Comparison of ENCODE assay signal across 20 mouse cellular contexts in genomic region chr15:95289047-95289446, GRCm38 (mm10).
DNase-seq lines count a peak whose midpoint lies in the region; ATAC-seq and TF ChIP-seq lines count a peak whose summit lies in the region.
"Had no signal": no experiment of that assay in that cellular context is flagged by ENCODE, and none has a peak within 500 bp of the region (broad histone marks: within the 10 kb centered on the region; RNA-seq: fewer than 3 reads in every experiment).

No protein-coding gene starts in this region.

- no peak overlapping the region for H3K9ac ChIP-seq in kidney, embryonic 15.5 days
- H3K9ac ChIP-seq: embryonic facial prominence, embryonic 15.5 days; forebrain, postnatal 0 days; heart, embryonic 12.5 days had no signal

- H3K9me3 ChIP-seq in kidney, embryonic 15.5 days (replicated peaks): no peaks in the 10 kb centered on the region
- H3K9me3 ChIP-seq: embryonic facial prominence, embryonic 15.5 days; heart, embryonic 12.5 days had no signal

- ATAC-seq in kidney, embryonic 15.5 days (replicated peaks; ENCODE audit: low FRiP score): 0 out of 2 replicates have a peak, but pooled peaks have one; percentile 16
- ATAC-seq: forebrain, postnatal 0 days; intestine, embryonic 16.5 days had no signal

- no peak for TF ChIP-seq POLR2A in cerebellum, adult 2 months (IDR thresholded peaks at IDR 0.05; ENCODE audit: borderline replicate concordance, insufficient read depth, low read length)

- peaks cover 4% of the 10 kb centered on the region for H3K4me1 ChIP-seq in cerebellum, adult 2 months (ENCODE audit: control insufficient read depth, insufficient read depth, low read length)
- H3K4me1 ChIP-seq in kidney, embryonic 15.5 days: peaks cover 20% of the 10 kb centered on the region
- H3K4me1 ChIP-seq: embryonic facial prominence, embryonic 15.5 days; heart, embryonic 12.5 days had no signal

- H3K4me2 ChIP-seq in kidney, embryonic 15.5 days: 0 out of 2 replicates have a peak overlapping the region, but pooled peaks have one; percentile 0
- H3K4me2 ChIP-seq: embryonic facial prominence, embryonic 15.5 days; heart, embryonic 12.5 days; midbrain, embryonic 11.5 days had no signal

- no peak overlapping the region for H3K27ac ChIP-seq in cerebellum, adult 2 months (ENCODE audit: insufficient read depth, low read length)
- H3K27ac ChIP-seq in kidney, embryonic 15.5 days: no peak overlapping the region
- no peak overlapping the region for H3K27ac ChIP-seq in gastrocnemius, adult 2 months
- H3K27ac ChIP-seq: embryonic facial prominence, embryonic 15.5 days; stomach, postnatal 0 days had no signal

- 16% methylated on average over 10 of the region's 10 CpGs for WGBS in cerebellum, adult 2 months
- WGBS in kidney, embryonic 15.5 days: 33% methylated on average over 10 of the region's 10 CpGs

- no peak overlapping the region for H3K4me3 ChIP-seq in cerebellum, adult 2 months (replicated peaks; ENCODE audit: insufficient read depth, low read depth, low read length)
- no peak overlapping the region for H3K4me3 ChIP-seq in kidney, embryonic 15.5 days (replicated peaks)
- H3K4me3 ChIP-seq in gastrocnemius, adult 2 months: no peak overlapping the region
- H3K4me3 ChIP-seq: embryonic facial prominence, embryonic 15.5 days; heart, embryonic 12.5 days had no signal

- intact Hi-C loops in gastrocnemius, adult 2 months (cut with DNase I): no loop called here

- TF ChIP-seq CTCF in cerebellum, adult 2 months (IDR thresholded peaks at IDR 0.05; ENCODE audit: borderline replicate concordance, insufficient read depth, low read depth, low read length): no peak
- no peak for TF ChIP-seq CTCF in gastrocnemius, adult 2 months (IDR thresholded peaks at IDR 0.05)

- peak; percentile 41 to 45 for DNase-seq in cerebellum, adult 2 months
- no peak for DNase-seq in cerebellum, adult 11-12 months
- DNase-seq in kidney, adult 11 months: no peak
- peak; percentile 14 for DNase-seq in ZHBTc4 (ENCODE audit: low read depth, low spot score)
- peak; percentile 46 for DNase-seq in hindlimb bud, embryonic 11.5 days (ENCODE audit: extremely low spot score, low read depth, low spot score)
- no peak for DNase-seq in heart, adult 18-20 months
- DNase-seq in gastrocnemius, adult 2 months: no peak
- DNase-seq: forebrain, postnatal 0 days; gastrocnemius, postnatal 25 days; heart, postnatal 4 days; layer of hippocampus, postnatal 36 days; lung, postnatal 14 days; right cerebral cortex, postnatal 14 days; thymus, postnatal 14 days had no signal

- no peaks in the 10 kb centered on the region for H3K36me3 ChIP-seq in kidney, embryonic 15.5 days
- H3K36me3 ChIP-seq: embryonic facial prominence, embryonic 15.5 days; heart, embryonic 12.5 days had no signal

- no peaks in the 10 kb centered on the region for H3K27me3 ChIP-seq in cerebellum, adult 2 months (ENCODE audit: control insufficient read depth, insufficient read depth, low read length)
- H3K27me3 ChIP-seq in kidney, embryonic 15.5 days: no peaks in the 10 kb centered on the region
- H3K27me3 ChIP-seq: embryonic facial prominence, embryonic 15.5 days; heart, embryonic 12.5 days had no signal

Comparison
In these comparisons a context has a peak if more than half of its experiments do, and no peak if none do; other contexts are left out.
1. DNase-seq: peak in cerebellum, adult 2 months (2 of 2), ZHBTc4 (single experiment) and hindlimb bud, embryonic 11.5 days (single experiment); none in cerebellum, adult 11-12 months (single experiment), kidney, adult 11 months (single experiment), heart, adult 18-20 months (0 of 2) and gastrocnemius, adult 2 months (single experiment).